Mouse (Mus musculus) forebrain, embryonic 15.5 days (tissue): Measurements from ENCODE around the gene Epha5. TPM values are rescaled to one million over a fixed set of nuclear protein-coding genes. Genes with fewer than 3 reads are reported as not detected.
A peak's percentile ranks its signal among the peaks of the same experiment; 100 is the strongest.

Source experiments
- ATAC-seq: fragments of 200-750 bp; cut with Nextera tagmentation; replicated peaks from 2 replicates; pipeline ENCODE4 v1.8.0; 2017; ENCODE audit warnings: mild to moderate bottlenecking, moderate TSS enrichment, moderate library complexity
- H3K27ac ChIP-seq: fragments of 300-500 bp; sonication (generic); replicated peaks from 2 replicates; pipeline ENCODE4 v1.5.1; 2015; ENCODE audit warnings: mild to moderate bottlenecking, inconsistent platforms
- H3K27me3 ChIP-seq: fragments of 300-500 bp; sonication (generic); 2 replicates; pipeline ENCODE4 v1.6.1; 2015; ENCODE audit warnings: inconsistent platforms
- H3K36me3 ChIP-seq: fragments of 300-500 bp; sonication (generic); 2 replicates; pipeline ENCODE4 v1.6.1; 2015; ENCODE audit warnings: mild to moderate bottlenecking, inconsistent platforms
- H3K4me1 ChIP-seq: fragments of 300-500 bp; sonication (generic); 2 replicates; pipeline ENCODE4 v1.6.1; 2015; ENCODE audit warnings: inconsistent platforms
- H3K4me2 ChIP-seq: fragments of 300-500 bp; sonication (generic); replicated peaks from 2 replicates; pipeline ENCODE4 v1.6.1; 2015; ENCODE audit warnings: mild to moderate bottlenecking, inconsistent platforms
- H3K4me3 ChIP-seq: fragments of 300-500 bp; sonication (generic); 2 replicates; pipeline ENCODE4 v1.5.1; 2015; ENCODE audit warnings: mild to moderate bottlenecking, inconsistent platforms
- H3K9ac ChIP-seq: fragments of 300-500 bp; sonication (generic); replicated peaks from 2 replicates; pipeline ENCODE4 v1.6.1; 2015; ENCODE audit warnings: mild to moderate bottlenecking, inconsistent platforms
- H3K9me3 ChIP-seq: fragments of 300-500 bp; sonication (generic); 2 replicates; pipeline ENCODE4 v1.6.1; 2016; ENCODE audit warnings: inconsistent platforms
- WGBS: fragments of 180-500 bp; shearing (Covaris S2); methylation state at CpG from one replicate; pipeline ENCODE4 v1.1.7; 2015; ENCODE audit warnings: mixed read lengths; 5-methylcytosine and 5-hydroxymethylcytosine counted together
- polyA plus RNA-seq: library from polyadenylated mRNA; unstranded; fragments of >200 nt; fragmentation: Nextera tagmentation; extraction: Ambion mirVana; gene quantifications from 2 replicates; pipeline ENCODE4 v1.2.1, GENCODE M21; 2015

The Epha5 gene
- polyA plus RNA-seq, 1 experiment from 2014 or later = 161 TPM

- H3K36me3 ChIP-seq = no peaks in the 10 kb centered on the region
- ATAC-seq = peak; percentile 43; the same call in 1 of the 2 replicates
- no peak overlapping the region for H3K4me2 ChIP-seq
- WGBS = 56% methylated on average over 3 of the region's 3 CpGs
- H3K4me3 ChIP-seq = no peak overlapping the region
- peaks cover 15% of the 10 kb centered on the region for H3K4me1 ChIP-seq
- peak overlapping the region; percentile 27; the same call in 1 of the 2 replicates for H3K27ac ChIP-seq
- H3K9me3 ChIP-seq = no peaks in the 10 kb centered on the region
- no peaks in the 10 kb centered on the region for H3K27me3 ChIP-seq
- no peak overlapping the region for H3K9ac ChIP-seq
Observed at GRCm38 (mm10) chr5:84359430-84359829, 57.8 kb downstream of the Epha5 start.

GRCm38 (mm10) chr5:84353069-84353468, 64.1 kb downstream of the Epha5 start:
- H3K4me1 ChIP-seq = 0 out of 2 replicates have a peak, but pooled peaks cover 8% of the 10 kb centered on the region
- no peaks in the 10 kb centered on the region for H3K9me3 ChIP-seq
- no peak overlapping the region for H3K9ac ChIP-seq
- H3K4me3 ChIP-seq = no peak overlapping the region
- 63% methylated on average over 5 of the region's 5 CpGs for WGBS
- H3K27me3 ChIP-seq = no peaks in the 10 kb centered on the region
- ATAC-seq = no peak; the same call in 1 of the 2 replicates
- no peak overlapping the region for H3K27ac ChIP-seq
- H3K36me3 ChIP-seq = no peaks in the 10 kb centered on the region
- no peak overlapping the region for H3K4me2 ChIP-seq

GRCm38 (mm10) chr5:84346728-84347499, 70.3 kb downstream of the Epha5 start:
- no peak overlapping the region for H3K9ac ChIP-seq
- no peak for ATAC-seq
- H3K4me2 ChIP-seq = no peak overlapping the region
- H3K36me3 ChIP-seq = no peaks in the 10 kb centered on the region
- WGBS = 83% methylated on average over 2 of the region's 2 CpGs
- 0 out of 2 replicates have a peak, but pooled peaks cover 8% of the 10 kb centered on the region for H3K4me1 ChIP-seq
- no peak overlapping the region for H3K27ac ChIP-seq
- H3K27me3 ChIP-seq = no peaks in the 10 kb centered on the region
- no peaks in the 10 kb centered on the region for H3K9me3 ChIP-seq
- no peak overlapping the region for H3K4me3 ChIP-seq

- no peak overlapping the region for H3K9ac ChIP-seq
- H3K36me3 ChIP-seq = no peaks in the 10 kb centered on the region
- no peaks in the 10 kb centered on the region for H3K9me3 ChIP-seq
- peaks cover 14% of the 10 kb centered on the region for H3K4me1 ChIP-seq
- peak overlapping the region; percentile 27; the same call in 1 of the 2 replicates for H3K27ac ChIP-seq
- no peaks in the 10 kb centered on the region for H3K27me3 ChIP-seq
- WGBS = 64% methylated on average over 3 of the region's 3 CpGs
- no peak overlapping the region for H3K4me3 ChIP-seq
- H3K4me2 ChIP-seq = no peak overlapping the region
- ATAC-seq = no peak; the same call in 1 of the 2 replicates
Observed at GRCm38 (mm10) chr5:84335834-84336465, 81.2 kb downstream of the Epha5 start.

GRCm38 (mm10) chr5:84334481-84334880, 82.7 kb downstream of the Epha5 start:
- H3K4me1 ChIP-seq = peaks cover 18% of the 10 kb centered on the region
- H3K27me3 ChIP-seq = no peaks in the 10 kb centered on the region
- H3K4me2 ChIP-seq = no peak overlapping the region
- WGBS = 41% methylated on average over 6 of the region's 6 CpGs
- H3K36me3 ChIP-seq = no peaks in the 10 kb centered on the region
- no peak overlapping the region for H3K9ac ChIP-seq
- no peak overlapping the region for H3K4me3 ChIP-seq
- peak; percentile 54; the same call in 1 of the 2 replicates for ATAC-seq
- H3K27ac ChIP-seq = no peak overlapping the region
- H3K9me3 ChIP-seq = no peaks in the 10 kb centered on the region

- no peak overlapping the region for H3K9ac ChIP-seq
- H3K36me3 ChIP-seq = no peaks in the 10 kb centered on the region
- no peaks in the 10 kb centered on the region for H3K27me3 ChIP-seq
- 57% methylated on average over 1 of the region's 1 CpGs for WGBS
- no peak overlapping the region for H3K27ac ChIP-seq
- no peak overlapping the region for H3K4me2 ChIP-seq
- H3K9me3 ChIP-seq = no peaks in the 10 kb centered on the region
- H3K4me3 ChIP-seq = no peak overlapping the region
- peaks cover 21% of the 10 kb centered on the region for H3K4me1 ChIP-seq
- ATAC-seq = no peak
Observed at GRCm38 (mm10) chr5:84331631-84332030, 85.6 kb downstream of the Epha5 start.

GRCm38 (mm10) chr5:84320553-84320952, 96.6 kb downstream of the Epha5 start:
- 45% methylated on average over 1 of the region's 1 CpGs for WGBS
- peaks cover 33% of the 10 kb centered on the region for H3K4me1 ChIP-seq

GRCm38 (mm10) chr5:84320138-84320537, 97.0 kb downstream of the Epha5 start:
- Histone ChIP-seq H3K9me3 (no peaks in the 10 kb centered on the region), H3K36me3 (no peaks in the 10 kb centered on the region), H3K27me3 (no peaks in the 10 kb centered on the region), H3K4me2 (no peak overlapping the region), H3K4me1 (peaks cover 33% of the 10 kb centered on the region), H3K9ac (no peak overlapping the region), H3K4me3 (no peak overlapping the region), H3K27ac (0 out of 2 replicates have a peak overlapping the region, but pooled peaks have one; percentile 21)
- ATAC-seq = no peak
- 21% methylated on average over 4 of the region's 4 CpGs for WGBS

More at GRCm38 (mm10) chr5:84320553-84320952, 96.6 kb downstream of the Epha5 start:
- Histone ChIP-seq H3K4me2 (no peak overlapping the region), H3K4me3 (no peak overlapping the region), H3K36me3 (no peaks in the 10 kb centered on the region), H3K27ac (0 out of 2 replicates have a peak overlapping the region, but pooled peaks have one; percentile 21), H3K9me3 (no peaks in the 10 kb centered on the region), H3K9ac (no peak overlapping the region), H3K27me3 (no peaks in the 10 kb centered on the region)
- no peak for ATAC-seq

- 43% methylated on average over 8 of the region's 8 CpGs for WGBS
- no peak overlapping the region for H3K9ac ChIP-seq
- ATAC-seq = peak; percentile 55
- H3K9me3 ChIP-seq = no peaks in the 10 kb centered on the region
- H3K27ac ChIP-seq = no peak overlapping the region
- no peaks in the 10 kb centered on the region for H3K27me3 ChIP-seq
- no peak overlapping the region for H3K4me2 ChIP-seq
- no peaks in the 10 kb centered on the region for H3K36me3 ChIP-seq
- H3K4me3 ChIP-seq = no peak overlapping the region
- H3K4me1 ChIP-seq = peaks cover 33% of the 10 kb centered on the region
Observed at GRCm38 (mm10) chr5:84318814-84319340, 98.3 kb downstream of the Epha5 start.

- no peak for ATAC-seq
- H3K9ac ChIP-seq = no peak overlapping the region
- no peak overlapping the region for H3K4me2 ChIP-seq
- no peak overlapping the region for H3K4me3 ChIP-seq
- H3K36me3 ChIP-seq = no peaks in the 10 kb centered on the region
- no peak overlapping the region for H3K27ac ChIP-seq
- 67% methylated on average over 4 of the region's 4 CpGs for WGBS
- H3K27me3 ChIP-seq = no peaks in the 10 kb centered on the region
- H3K9me3 ChIP-seq = no peaks in the 10 kb centered on the region
- H3K4me1 ChIP-seq = peaks cover 33% of the 10 kb centered on the region
Observed at GRCm38 (mm10) chr5:84317839-84318238, 99.3 kb downstream of the Epha5 start.

GRCm38 (mm10) chr5:84313619-84314018, 103.6 kb downstream of the Epha5 start:
- Histone ChIP-seq H3K36me3 (no peaks in the 10 kb centered on the region), H3K9ac (no peak overlapping the region), H3K27me3 (no peaks in the 10 kb centered on the region), H3K4me1 (peaks cover 12% of the 10 kb centered on the region), H3K4me3 (no peak overlapping the region), H3K27ac (no peak overlapping the region), H3K4me2 (no peak overlapping the region), H3K9me3 (no peaks in the 10 kb centered on the region)
- ATAC-seq = no peak
- WGBS = 73% methylated on average over 4 of the region's 4 CpGs
